Mouse (Mus musculus) liver, embryonic 11.5 days (tissue): ENCODE measurements at regions not wholly inside any gene's neighbourhood (a gene's known extent, or its start where the extent isn't known, plus 50 kb on each side); places are given as distances from the start of the nearest gene placed in this dataset.
A peak's percentile ranks its signal among the peaks of the same experiment; 100 is the strongest.

Experiments
- ATAC-seq: fragments of 200-750 bp; cut with Nextera tagmentation; replicated peaks from 2 replicates; pipeline ENCODE4 v1.8.0; 2017; ENCODE audit warnings: moderate number of reproducible peaks, mild to moderate bottlenecking, moderate TSS enrichment, moderate library complexity; ENCODE audit not compliant: low FRiP score
- DNase-seq: peaks from one replicate; pipeline ENCODE4 v3.0.0-alpha.2; 2017; ENCODE audit warnings: low spot score
- H3K27ac ChIP-seq: fragments of 300-500 bp; sonication (generic); 2 replicates; pipeline ENCODE4 v1.5.1; 2014; ENCODE audit warnings: mild to moderate bottlenecking, low read depth, low read length, control low read depth
- H3K27me3 ChIP-seq: fragments of 300-500 bp; sonication (generic); replicated peaks from 2 replicates; pipeline ENCODE4 v1.6.1; 2014; ENCODE audit warnings: low read length, mixed read lengths; ENCODE audit not compliant: control insufficient read depth, insufficient read depth
- H3K36me3 ChIP-seq: fragments of 300-500 bp; sonication (generic); 2 replicates; pipeline ENCODE4 v1.6.1; 2014; ENCODE audit warnings: mild to moderate bottlenecking, low read length, moderate library complexity, mixed read lengths; ENCODE audit not compliant: control insufficient read depth, insufficient read depth
- H3K4me1 ChIP-seq: fragments of 300-500 bp; sonication (generic); replicated peaks from 2 replicates; pipeline ENCODE4 v1.6.1; 2014; ENCODE audit warnings: low read length, mixed read lengths; ENCODE audit not compliant: control insufficient read depth, insufficient read depth
- H3K4me2 ChIP-seq: fragments of 300-500 bp; sonication (generic); 2 replicates; pipeline ENCODE4 v1.6.1; 2014; ENCODE audit warnings: mild to moderate bottlenecking, control low read depth, moderate library complexity
- H3K4me3 ChIP-seq: fragments of 300-500 bp; sonication (generic); 2 replicates; pipeline ENCODE4 v1.5.1; 2014; ENCODE audit warnings: low read depth, low read length, control low read depth
- H3K9ac ChIP-seq: fragments of 300-500 bp; sonication (generic); 2 replicates; pipeline ENCODE4 v1.6.1; 2014; ENCODE audit warnings: low read depth, low read length, control low read depth
- H3K9me3 ChIP-seq: fragments of 300-500 bp; sonication (generic); 2 replicates; pipeline ENCODE4 v1.6.1; 2016; ENCODE audit warnings: low read length, inconsistent platforms, mixed read lengths; ENCODE audit not compliant: control insufficient read depth
- WGBS: fragments of 180-500 bp; shearing (Covaris S2); extraction: QIAGEN DNeasy Blood & Tissue Kit; methylation state at CpG from one replicate; pipeline ENCODE4 v1.1.7; 2014; 5-methylcytosine and 5-hydroxymethylcytosine counted together

DNA sequence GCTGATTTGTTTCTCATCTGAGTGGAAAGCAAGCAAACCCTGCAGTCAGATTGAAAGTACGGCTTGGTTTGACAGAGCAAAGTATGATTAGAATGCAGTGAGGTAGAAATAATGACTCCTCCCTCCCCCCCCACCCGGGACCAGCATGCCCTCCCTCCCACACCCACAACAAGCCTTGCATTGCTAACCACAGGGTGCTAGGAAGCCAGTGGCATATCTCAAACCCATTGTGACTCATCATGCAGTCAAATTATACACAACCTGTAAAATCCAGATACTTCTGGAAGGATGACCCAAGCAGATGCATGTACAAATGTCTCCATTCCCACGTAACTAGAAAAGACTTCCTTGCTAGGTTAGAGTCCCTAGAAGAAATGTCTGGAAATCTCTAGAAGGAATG, 254.8 kb downstream of the Pdcd6ip start:
- H3K4me1 ChIP-seq: no peaks in the 10 kb centered on the region
- DNase-seq (no peak), ATAC-seq (no peak)
- no peak overlapping the region for H3K9ac ChIP-seq
- no peak overlapping the region for H3K4me2 ChIP-seq
- no peak overlapping the region for H3K4me3 ChIP-seq
- no peaks in the 10 kb centered on the region for H3K9me3 ChIP-seq
- WGBS: 55% methylated on average over 3 of the region's 3 CpGs
- no peaks in the 10 kb centered on the region for H3K27me3 ChIP-seq
- no peak overlapping the region for H3K27ac ChIP-seq
- H3K36me3 ChIP-seq: no peaks in the 10 kb centered on the region

DNA sequence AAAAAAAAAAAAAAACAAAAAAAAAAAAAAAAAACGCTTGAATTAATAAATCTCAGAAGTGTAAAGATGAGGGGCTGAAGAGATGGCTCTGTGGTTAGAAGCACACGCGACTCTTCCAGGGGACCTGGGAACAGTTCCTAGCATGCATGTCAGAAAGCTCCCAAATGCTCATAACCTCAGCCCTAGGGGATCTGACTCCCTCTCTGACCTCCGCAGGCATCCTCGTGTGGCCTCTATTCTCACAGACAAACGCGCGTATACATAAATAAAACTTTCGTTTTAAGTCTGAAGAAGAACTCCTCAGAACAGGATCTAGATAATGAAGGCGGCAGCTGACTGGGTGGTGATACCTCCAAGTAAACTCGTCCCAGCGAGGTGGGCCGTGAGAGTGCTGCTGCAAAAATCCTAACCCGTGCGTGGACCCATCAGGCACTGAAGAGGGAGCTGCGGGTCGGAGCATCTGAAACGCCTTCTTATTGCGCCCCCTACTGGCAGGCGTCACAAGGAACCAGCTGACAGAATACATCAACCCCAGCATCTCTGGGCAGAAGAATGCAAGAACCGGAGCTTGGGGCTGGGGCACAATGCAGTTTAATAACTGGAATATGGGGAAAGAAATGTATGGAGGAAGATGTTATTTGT, 266.2 kb downstream of the Pdcd6ip start:
- ATAC-seq: peak; percentile 48; the same call in 1 of the 2 replicates
- WGBS: 12% methylated on average over 21 of the region's 21 CpGs
- H3K9me3 ChIP-seq: no peaks in the 10 kb centered on the region
- no peaks in the 10 kb centered on the region for H3K36me3 ChIP-seq
- H3K27me3 ChIP-seq: no peaks in the 10 kb centered on the region
- peak overlapping the region; percentile 57 for H3K4me2 ChIP-seq
- no peaks in the 10 kb centered on the region for H3K4me1 ChIP-seq
- DNase-seq: peak; percentile 65
- H3K27ac ChIP-seq: no peak overlapping the region
- H3K9ac ChIP-seq: no peak overlapping the region
- peak overlapping the region; percentile 26 for H3K4me3 ChIP-seq

DNA sequence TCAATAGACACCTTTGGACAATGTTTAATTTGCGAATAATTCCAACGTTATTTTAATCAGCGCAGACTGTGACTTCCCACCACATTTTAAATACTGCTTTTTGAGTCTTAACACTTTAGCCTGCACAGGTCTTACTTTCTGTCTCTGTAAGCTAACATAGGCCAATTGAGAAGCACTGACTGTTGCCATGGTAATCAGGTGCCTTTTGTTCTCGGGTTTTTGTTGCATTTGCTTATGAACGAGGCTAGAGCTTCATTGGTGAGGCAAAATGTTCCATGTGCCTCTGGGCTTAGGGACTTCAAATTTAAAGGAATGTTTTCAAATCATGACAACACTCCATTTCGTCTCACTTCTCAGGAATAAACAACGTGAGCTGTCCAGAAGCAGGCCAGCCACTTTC, 269.7 kb downstream of the Pdcd6ip start:
- no peak overlapping the region for H3K4me2 ChIP-seq
- H3K4me3 ChIP-seq: no peak overlapping the region
- no peak for DNase-seq
- no peak for ATAC-seq
- no peak overlapping the region for H3K9ac ChIP-seq
- H3K27ac ChIP-seq: no peak overlapping the region
- H3K4me1 ChIP-seq: no peaks in the 10 kb centered on the region
- no peaks in the 10 kb centered on the region for H3K36me3 ChIP-seq
- H3K27me3 ChIP-seq: no peaks in the 10 kb centered on the region
- H3K9me3 ChIP-seq: no peaks in the 10 kb centered on the region
- WGBS: 73% methylated on average over 7 of the region's 7 CpGs

DNA sequence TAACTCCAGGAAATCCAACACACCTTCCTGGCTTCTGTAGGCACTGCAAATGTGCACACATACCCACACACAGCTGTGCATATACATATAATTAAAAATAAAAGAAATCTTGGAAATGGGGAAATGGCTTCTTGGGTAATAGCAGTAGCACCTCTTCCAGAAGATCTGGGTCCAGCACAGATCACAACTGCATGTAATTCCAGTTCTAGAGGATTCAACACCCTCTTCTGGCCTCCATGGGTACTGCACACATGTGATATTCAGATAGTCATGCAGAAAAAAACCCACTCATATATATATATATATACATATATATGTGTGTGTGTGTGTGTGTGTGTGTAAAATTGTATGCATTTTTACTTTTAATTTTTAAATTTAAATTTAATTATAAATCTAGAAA, 272.1 kb downstream of the Pdcd6ip start:
- H3K4me3 ChIP-seq: no peak overlapping the region
- no peak overlapping the region for H3K27ac ChIP-seq
- H3K27me3 ChIP-seq: no peaks in the 10 kb centered on the region
- no peaks in the 10 kb centered on the region for H3K4me1 ChIP-seq
- H3K36me3 ChIP-seq: no peaks in the 10 kb centered on the region
- no peak for ATAC-seq
- H3K9ac ChIP-seq: no peak overlapping the region
- H3K4me2 ChIP-seq: no peak overlapping the region
- H3K9me3 ChIP-seq: no peaks in the 10 kb centered on the region
- DNase-seq: no peak

DNA sequence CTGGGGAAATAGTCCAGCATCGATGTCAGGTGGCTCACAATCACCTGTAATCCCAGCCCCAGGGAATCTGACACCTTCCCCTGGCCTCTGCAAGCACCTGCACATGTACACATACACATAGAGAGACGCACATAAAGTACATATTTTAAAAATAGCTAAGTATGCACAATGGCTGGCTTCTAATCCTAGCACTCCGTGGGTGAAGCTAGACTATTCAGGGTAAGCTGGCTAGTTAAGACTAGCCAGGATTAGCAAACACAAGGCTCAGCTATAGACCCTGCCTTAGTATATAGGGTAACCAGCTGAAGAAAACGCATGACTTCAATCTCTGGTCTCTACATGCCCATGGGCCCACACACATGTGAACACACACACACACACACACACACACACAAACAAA, 274.6 kb downstream of the Pdcd6ip start:
- Histone ChIP-seq H3K27me3 (no peaks in the 10 kb centered on the region), H3K4me2 (no peak overlapping the region), H3K9ac (no peak overlapping the region), H3K4me1 (no peaks in the 10 kb centered on the region), H3K36me3 (no peaks in the 10 kb centered on the region), H3K9me3 (no peaks in the 10 kb centered on the region), H3K27ac (no peak overlapping the region), H3K4me3 (no peak overlapping the region)
- no peak for ATAC-seq
- 62% methylated on average over 4 of the region's 4 CpGs for WGBS
- no peak for DNase-seq

DNA sequence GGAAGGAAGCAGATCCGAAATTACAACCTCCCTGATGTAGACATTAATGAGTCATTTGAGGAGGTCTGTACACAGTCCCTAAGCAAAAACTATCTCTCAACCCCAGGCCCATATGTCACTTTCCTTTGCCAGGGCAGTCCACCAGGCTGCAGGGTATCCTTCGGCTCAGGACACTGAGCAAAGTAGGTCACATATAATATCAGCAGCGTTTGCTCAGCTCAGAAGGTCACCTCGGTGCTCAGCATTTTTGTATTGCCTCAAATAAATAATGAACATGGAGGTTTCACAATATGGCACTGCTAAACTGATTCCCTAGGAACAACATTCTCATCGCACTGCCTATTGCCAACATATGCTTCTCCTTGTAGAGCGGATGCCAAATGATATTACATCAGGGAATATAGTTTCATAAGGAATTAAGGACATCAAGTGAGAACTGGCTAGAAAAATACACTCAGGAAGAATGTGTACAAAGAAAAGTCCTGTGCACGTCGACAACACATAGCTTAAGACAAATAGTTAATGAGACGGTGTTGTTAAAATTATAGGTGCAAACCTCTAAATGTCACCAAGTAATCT, 275.4 kb downstream of the Pdcd6ip start:
- Histone ChIP-seq H3K9ac (no peak overlapping the region), H3K27ac (no peak overlapping the region), H3K27me3 (no peaks in the 10 kb centered on the region), H3K9me3 (no peaks in the 10 kb centered on the region), H3K36me3 (no peaks in the 10 kb centered on the region), H3K4me1 (no peaks in the 10 kb centered on the region), H3K4me3 (no peak overlapping the region), H3K4me2 (no peak overlapping the region)
- no peak for ATAC-seq
- no peak for DNase-seq
- 83% methylated on average over 9 of the region's 9 CpGs for WGBS

DNA sequence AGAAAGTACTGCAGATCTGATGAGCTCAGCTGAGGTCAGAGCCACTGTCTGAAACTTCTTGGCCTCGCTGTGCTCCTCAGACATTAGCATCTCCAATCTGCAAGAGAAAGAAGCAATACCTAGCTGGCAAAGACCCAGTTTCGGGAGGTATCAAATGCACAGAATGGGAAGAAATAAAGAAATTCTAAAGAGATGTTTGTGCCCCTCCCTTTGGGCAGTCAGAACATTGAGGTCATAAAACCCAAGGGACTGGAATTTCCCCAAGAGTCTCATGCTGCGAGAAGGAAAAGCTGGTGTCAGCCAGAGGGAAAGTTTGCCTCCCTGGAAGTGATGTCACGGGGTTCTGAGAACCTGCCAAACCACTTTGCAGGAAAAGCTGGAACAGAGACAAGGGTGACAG, 277.6 kb downstream of the Pdcd6ip start:
- Histone ChIP-seq H3K4me2 (no peak overlapping the region), H3K9me3 (no peaks in the 10 kb centered on the region), H3K9ac (no peak overlapping the region), H3K4me1 (no peaks in the 10 kb centered on the region), H3K4me3 (no peak overlapping the region), H3K36me3 (no peaks in the 10 kb centered on the region), H3K27ac (no peak overlapping the region), H3K27me3 (no peaks in the 10 kb centered on the region)
- no peak for ATAC-seq
- 70% methylated on average over 4 of the region's 4 CpGs for WGBS
- no peak for DNase-seq

DNA sequence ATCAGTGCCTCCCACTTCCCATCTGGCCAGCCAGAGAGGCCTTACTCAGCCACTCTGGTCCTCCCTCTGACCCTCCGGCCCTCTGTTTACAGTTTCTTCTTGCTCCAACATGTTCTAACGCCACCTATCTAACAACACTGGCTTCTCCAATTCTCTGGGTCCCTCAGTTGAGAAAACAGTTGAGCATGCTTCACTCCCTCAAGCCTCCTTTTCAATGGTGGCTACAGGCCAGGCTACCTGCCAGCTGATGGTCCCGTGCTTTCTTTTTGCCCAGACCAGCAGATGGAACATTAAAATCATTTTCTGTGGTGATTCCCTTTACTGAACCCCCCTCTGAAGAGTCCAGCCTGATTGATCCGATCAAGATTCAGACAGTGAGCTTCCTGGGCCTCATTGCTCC, 280.8 kb downstream of the Pdcd6ip start:
- 73% methylated on average over 4 of the region's 4 CpGs for WGBS
- ATAC-seq: no peak
- no peaks in the 10 kb centered on the region for H3K9me3 ChIP-seq
- DNase-seq: no peak
- no peak overlapping the region for H3K27ac ChIP-seq
- no peaks in the 10 kb centered on the region for H3K36me3 ChIP-seq
- no peaks in the 10 kb centered on the region for H3K27me3 ChIP-seq
- H3K4me1 ChIP-seq: no peaks in the 10 kb centered on the region
- H3K9ac ChIP-seq: no peak overlapping the region
- no peak overlapping the region for H3K4me2 ChIP-seq
- no peak overlapping the region for H3K4me3 ChIP-seq

DNA sequence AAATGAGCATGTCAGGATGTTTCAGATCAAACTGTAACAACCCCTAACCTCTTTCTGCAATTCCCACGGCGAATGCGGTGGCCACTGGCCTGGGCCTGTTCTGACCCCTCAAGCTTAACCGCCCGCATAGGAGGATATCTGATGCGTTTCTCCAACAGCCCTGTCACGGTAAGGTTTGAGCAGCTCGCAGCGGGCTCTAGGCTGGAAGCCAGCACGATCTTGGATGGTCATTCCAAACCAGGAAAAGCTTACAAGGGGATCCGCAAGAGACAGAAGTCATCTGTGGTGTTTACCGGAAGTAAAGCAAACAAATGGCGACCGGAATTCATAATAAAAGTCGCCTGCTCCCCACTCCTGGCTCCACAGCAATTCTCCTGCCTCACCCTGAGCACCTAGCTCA, 281.7 kb downstream of the Pdcd6ip start:
- DNase-seq: no peak
- no peak overlapping the region for H3K4me3 ChIP-seq
- 90% methylated on average over 15 of the region's 15 CpGs for WGBS

More for the DNA sequence above, 281.7 kb downstream of the Pdcd6ip start:
- H3K4me1 ChIP-seq: no peaks in the 10 kb centered on the region
- H3K9me3 ChIP-seq: no peaks in the 10 kb centered on the region
- H3K4me2 ChIP-seq: no peak overlapping the region
- no peaks in the 10 kb centered on the region for H3K27me3 ChIP-seq
- H3K36me3 ChIP-seq: no peaks in the 10 kb centered on the region
- no peak overlapping the region for H3K27ac ChIP-seq
- H3K9ac ChIP-seq: no peak overlapping the region
- no peak for ATAC-seq
